Mouse (Mus musculus) kidney, embryonic 16.5 days (tissue): ENCODE results near the gene Diaph3. TPM values are rescaled to one million over a fixed set of nuclear protein-coding genes. Genes with fewer than 3 reads are reported as not detected.

Source experiments
- ATAC-seq: fragments of 200-750 bp; cut with Nextera tagmentation; 2 replicates; pipeline ENCODE4 v1.8.0; 2017; ENCODE audit warnings: moderate TSS enrichment; ENCODE audit not compliant: low FRiP score, low TSS enrichment
- H3K27ac ChIP-seq: fragments of 300-500 bp; sonication (generic); 2 replicates; pipeline ENCODE4 v1.5.1; 2014; ENCODE audit warnings: low read length
- H3K27me3 ChIP-seq: fragments of 300-500 bp; sonication (generic); 2 replicates; pipeline ENCODE4 v1.6.1; 2014; ENCODE audit warnings: low read length, control low read depth, mixed read lengths; ENCODE audit not compliant: insufficient read depth
- H3K36me3 ChIP-seq: fragments of 300-500 bp; sonication (generic); 2 replicates; pipeline ENCODE4 v1.6.1; 2014; ENCODE audit warnings: low read length, control low read depth, mixed read lengths; ENCODE audit not compliant: insufficient read depth
- H3K4me1 ChIP-seq: fragments of 300-500 bp; sonication (generic); 2 replicates; pipeline ENCODE4 v1.6.1; 2014; ENCODE audit warnings: low read length, control low read depth, mixed read lengths; ENCODE audit not compliant: insufficient read depth
- H3K4me2 ChIP-seq: fragments of 300-500 bp; sonication (generic); replicated peaks from 2 replicates; pipeline ENCODE4 v1.6.1; 2014; ENCODE audit warnings: low read depth, low read length
- H3K4me3 ChIP-seq: fragments of 300-500 bp; sonication (generic); 2 replicates; pipeline ENCODE4 v1.5.1; 2014; ENCODE audit warnings: mild to moderate bottlenecking, low read length
- H3K9ac ChIP-seq: fragments of 300-500 bp; sonication (generic); replicated peaks from 2 replicates; pipeline ENCODE4 v1.6.1; 2014; ENCODE audit warnings: low read length
- H3K9me3 ChIP-seq: fragments of 300-500 bp; sonication (generic); 2 replicates; pipeline ENCODE4 v1.6.1; 2016; ENCODE audit warnings: low read length, control low read depth
- WGBS: fragments of 180-500 bp; shearing (Covaris S2); extraction: QIAGEN DNeasy Blood & Tissue Kit; methylation state at CpG from one replicate; pipeline ENCODE4 v1.1.7; 2014; 5-methylcytosine and 5-hydroxymethylcytosine counted together
- polyA plus RNA-seq: library from polyadenylated mRNA; unstranded; fragments of >200 nt; fragmentation: Nextera tagmentation; extraction: Ambion mirVana; gene quantifications from 2 replicates; pipeline ENCODE4 v1.2.1, GENCODE M21; 2015

Diaph3 gene
- 8.6 and 11.1 TPM in 2 replicates for polyA plus RNA-seq

GRCm38 (mm10) chr14:87140963-87141486, at the start of gene Diaph3:
Diaph3 (minus strand) TSS chr14:87141235.
- Histone ChIP-seq H3K36me3 (no peaks in the 10 kb centered on the region), H3K4me1 (0 out of 2 replicates have a peak, but pooled peaks cover 3% of the 10 kb centered on the region)

GRCm38 (mm10) chr14:87190685-87191084, 49.6 kb upstream of the Diaph3 start:
- no peak overlapping the region for H3K4me2 ChIP-seq
- H3K4me1 ChIP-seq, result no peaks in the 10 kb centered on the region
- ATAC-seq, result no peak
- H3K9ac ChIP-seq, result no peak overlapping the region
- H3K9me3 ChIP-seq, result no peaks in the 10 kb centered on the region
- no peaks in the 10 kb centered on the region for H3K36me3 ChIP-seq
- no peaks in the 10 kb centered on the region for H3K27me3 ChIP-seq
- no peak overlapping the region for H3K27ac ChIP-seq
- 75% methylated on average over 4 of the region's 4 CpGs for WGBS
- no peak overlapping the region for H3K4me3 ChIP-seq

More at GRCm38 (mm10) chr14:87140963-87141486, at the start of gene Diaph3:
- Histone ChIP-seq H3K4me3 (peak within 1 kb of the TSS; percentile 90), H3K9me3 (no peaks in the 10 kb centered on the region), H3K27ac (peak within 1 kb of the TSS; percentile 65), H3K4me2 (peak within 1 kb of the TSS; percentile 76), H3K9ac (peak within 1 kb of the TSS; percentile 82), H3K27me3 (no peaks in the 10 kb centered on the region)
- peak; percentile 100 for ATAC-seq
- WGBS, result under 1% methylated on average over 43 of the region's 43 CpGs

GRCm38 (mm10) chr14:87171577-87171976, 30.5 kb upstream of the Diaph3 start:
- H3K9me3 ChIP-seq, result no peaks in the 10 kb centered on the region
- H3K4me2 ChIP-seq, result no peak overlapping the region
- H3K4me1 ChIP-seq, result no peaks in the 10 kb centered on the region
- H3K27me3 ChIP-seq, result no peaks in the 10 kb centered on the region
- no peak overlapping the region for H3K9ac ChIP-seq
- no peak overlapping the region for H3K4me3 ChIP-seq
- H3K27ac ChIP-seq, result no peak overlapping the region
- 87% methylated on average over 6 of the region's 6 CpGs for WGBS
- no peak for ATAC-seq
- no peaks in the 10 kb centered on the region for H3K36me3 ChIP-seq

GRCm38 (mm10) chr14:87169151-87169550, 28.1 kb upstream of the Diaph3 start:
- H3K4me2 ChIP-seq, result no peak overlapping the region
- WGBS, result 67% methylated on average over 1 of the region's 1 CpGs
- H3K27me3 ChIP-seq, result no peaks in the 10 kb centered on the region
- H3K4me1 ChIP-seq, result no peaks in the 10 kb centered on the region
- no peak overlapping the region for H3K27ac ChIP-seq
- no peaks in the 10 kb centered on the region for H3K36me3 ChIP-seq
- H3K9me3 ChIP-seq, result no peaks in the 10 kb centered on the region
- ATAC-seq, result no peak
- H3K4me3 ChIP-seq, result no peak overlapping the region
- H3K9ac ChIP-seq, result no peak overlapping the region

- Histone ChIP-seq H3K27ac (no peak overlapping the region), H3K4me3 (no peak overlapping the region), H3K36me3 (no peaks in the 10 kb centered on the region), H3K9ac (no peak overlapping the region), H3K4me2 (no peak overlapping the region), H3K9me3 (no peaks in the 10 kb centered on the region), H3K27me3 (no peaks in the 10 kb centered on the region), H3K4me1 (no peaks in the 10 kb centered on the region)
- 90% methylated on average over 9 of the region's 9 CpGs for WGBS
- no peak for ATAC-seq
Observed at GRCm38 (mm10) chr14:87155621-87156238, 14.7 kb upstream of the Diaph3 start.

GRCm38 (mm10) chr14:87149684-87150083, 8.6 kb upstream of the Diaph3 start:
- WGBS, result 88% methylated on average over 6 of the region's 6 CpGs
- ATAC-seq, result no peak
- H3K9me3 ChIP-seq, result no peaks in the 10 kb centered on the region

GRCm38 (mm10) chr14:87146704-87147103, 5.7 kb upstream of the Diaph3 start:
- no peaks in the 10 kb centered on the region for H3K36me3 ChIP-seq
- H3K27ac ChIP-seq, result no peak overlapping the region
- no peak overlapping the region for H3K9ac ChIP-seq
- H3K9me3 ChIP-seq, result no peaks in the 10 kb centered on the region
- no peaks in the 10 kb centered on the region for H3K4me1 ChIP-seq
- H3K27me3 ChIP-seq, result no peaks in the 10 kb centered on the region
- ATAC-seq, result peak; percentile 46; the same call in 1 of the 2 replicates
- 57% methylated on average over 3 of the region's 3 CpGs for WGBS
- H3K4me2 ChIP-seq, result no peak overlapping the region
- no peak overlapping the region for H3K4me3 ChIP-seq

More at GRCm38 (mm10) chr14:87149684-87150083, 8.6 kb upstream of the Diaph3 start:
- no peak overlapping the region for H3K4me3 ChIP-seq
- no peak overlapping the region for H3K4me2 ChIP-seq
- H3K27ac ChIP-seq, result no peak overlapping the region
- no peaks in the 10 kb centered on the region for H3K36me3 ChIP-seq
- no peaks in the 10 kb centered on the region for H3K27me3 ChIP-seq
- no peaks in the 10 kb centered on the region for H3K4me1 ChIP-seq
- H3K9ac ChIP-seq, result no peak overlapping the region

GRCm38 (mm10) chr14:87145351-87145750, 4.3 kb upstream of the Diaph3 start:
- no peaks in the 10 kb centered on the region for H3K9me3 ChIP-seq
- no peak overlapping the region for H3K27ac ChIP-seq
- H3K4me3 ChIP-seq, result no peak overlapping the region
- H3K27me3 ChIP-seq, result no peaks in the 10 kb centered on the region
- 0 out of 2 replicates have a peak, but pooled peaks cover 3% of the 10 kb centered on the region for H3K4me1 ChIP-seq
- no peaks in the 10 kb centered on the region for H3K36me3 ChIP-seq
- ATAC-seq, result no peak
- no peak overlapping the region for H3K9ac ChIP-seq
- H3K4me2 ChIP-seq, result no peak overlapping the region
- WGBS, result 78% methylated on average over 3 of the region's 3 CpGs

GRCm38 (mm10) chr14:87141777-87142176, 742 bp upstream of the Diaph3 start:
- no peak overlapping the region for H3K27ac ChIP-seq
- H3K9me3 ChIP-seq, result no peaks in the 10 kb centered on the region
- no peak overlapping the region for H3K9ac ChIP-seq
- 78% methylated on average over 11 of the region's 11 CpGs for WGBS
- no peak for ATAC-seq
- no peaks in the 10 kb centered on the region for H3K36me3 ChIP-seq
- no peaks in the 10 kb centered on the region for H3K27me3 ChIP-seq
- peak overlapping the region; percentile 90 for H3K4me3 ChIP-seq
- peak overlapping the region; percentile 76 for H3K4me2 ChIP-seq
- 0 out of 2 replicates have a peak, but pooled peaks cover 3% of the 10 kb centered on the region for H3K4me1 ChIP-seq

GRCm38 (mm10) chr14:87140327-87140962, 590 bp downstream of the Diaph3 start:
- ATAC-seq, result peak; percentile 46; the same call in 1 of the 2 replicates
- WGBS, result 2% methylated on average over 17 of the region's 17 CpGs
- H3K9ac ChIP-seq, result peak overlapping the region; percentile 82
- H3K4me3 ChIP-seq, result peak overlapping the region; percentile 90
- H3K27ac ChIP-seq, result peak overlapping the region; percentile 60; the same call in 1 of the 2 replicates
- no peaks in the 10 kb centered on the region for H3K9me3 ChIP-seq
- no peaks in the 10 kb centered on the region for H3K27me3 ChIP-seq
- H3K4me1 ChIP-seq, result 0 out of 2 replicates have a peak, but pooled peaks cover 3% of the 10 kb centered on the region
- H3K36me3 ChIP-seq, result no peaks in the 10 kb centered on the region
- peak overlapping the region; percentile 76 for H3K4me2 ChIP-seq
